Mouse (Mus musculus) C2C12 (cell line): ENCODE data around the gene Prss57. TPM values are rescaled to one million over a fixed set of nuclear protein-coding genes. Genes with fewer than 3 reads are reported as not detected.

Experiments used
- H3K27me3 ChIP-seq: one replicate; pipeline ENCODE4 v1.6.1; 2011; ENCODE audit not compliant: control insufficient read depth, insufficient read depth, insufficient read length
- H3K36me3 ChIP-seq: one replicate; pipeline ENCODE4 v1.6.1; 2011; ENCODE audit not compliant: control insufficient read depth, insufficient read depth
- H3K4me3 ChIP-seq: one replicate; pipeline ENCODE4 v1.5.1; 2011; ENCODE audit warnings: mild to moderate bottlenecking, control low read depth; ENCODE audit not compliant: poor library complexity, insufficient read depth, severe bottlenecking
- H3K79me2 ChIP-seq: one replicate; pipeline ENCODE4 v1.6.1; 2011; ENCODE audit not compliant: control insufficient read depth, insufficient read depth
- H3K79me3 ChIP-seq: one replicate; pipeline ENCODE4 v1.6.1; 2011; ENCODE audit warnings: low read depth, control low read depth
- H3ac ChIP-seq: one replicate; pipeline ENCODE3; 2011; ENCODE audit warnings: low read depth; ENCODE audit not compliant: control insufficient read depth, insufficient read length
- CEBPB ChIP-seq: IDR thresholded peaks from one replicate; pipeline ENCODE4 v1.6.1; 2011; ENCODE audit warnings: low read depth, mild to moderate bottlenecking, control low read depth, moderate library complexity
- CTCF ChIP-seq: IDR thresholded peaks from one replicate; pipeline ENCODE4 v1.5.1; 2011; ENCODE audit not compliant: control insufficient read depth, insufficient read depth, insufficient read length
- FOSL1 ChIP-seq: IDR thresholded peaks from one replicate; pipeline ENCODE4 v1.8.0; 2011; ENCODE audit warnings: mild to moderate bottlenecking, low read length; ENCODE audit not compliant: poor library complexity, insufficient read depth, severe bottlenecking
- MAX ChIP-seq: IDR thresholded peaks from one replicate; pipeline ENCODE4 v1.6.1; 2011; ENCODE audit warnings: mild to moderate bottlenecking, control low read depth
- MYOD1 ChIP-seq: IDR thresholded peaks from one replicate; pipeline ENCODE4 v1.6.1; 2011; ENCODE audit warnings: low read depth; ENCODE audit not compliant: control insufficient read depth, insufficient read length
- MYOG ChIP-seq: IDR thresholded peaks from one replicate; pipeline ENCODE4 v1.6.1; 2011; ENCODE audit not compliant: control insufficient read depth, insufficient read length; ENCODE audit errors: extremely low read depth
- USF1 ChIP-seq: IDR thresholded peaks from one replicate; pipeline ENCODE4 v1.6.1; 2011; ENCODE audit warnings: low read depth, mild to moderate bottlenecking, control low read depth, moderate library complexity
- polyA plus RNA-seq: library from polyadenylated mRNA; unstranded; fragments of >200 nt; fragmentation: generic; extraction: Trizol; gene quantifications from one replicate; pipeline ENCODE4 v1.2.1, GENCODE M21; 2012; ENCODE audit warnings: missing spikeins

Gene Prss57
- polyA plus RNA-seq, 1 experiment = not detected

DNA sequence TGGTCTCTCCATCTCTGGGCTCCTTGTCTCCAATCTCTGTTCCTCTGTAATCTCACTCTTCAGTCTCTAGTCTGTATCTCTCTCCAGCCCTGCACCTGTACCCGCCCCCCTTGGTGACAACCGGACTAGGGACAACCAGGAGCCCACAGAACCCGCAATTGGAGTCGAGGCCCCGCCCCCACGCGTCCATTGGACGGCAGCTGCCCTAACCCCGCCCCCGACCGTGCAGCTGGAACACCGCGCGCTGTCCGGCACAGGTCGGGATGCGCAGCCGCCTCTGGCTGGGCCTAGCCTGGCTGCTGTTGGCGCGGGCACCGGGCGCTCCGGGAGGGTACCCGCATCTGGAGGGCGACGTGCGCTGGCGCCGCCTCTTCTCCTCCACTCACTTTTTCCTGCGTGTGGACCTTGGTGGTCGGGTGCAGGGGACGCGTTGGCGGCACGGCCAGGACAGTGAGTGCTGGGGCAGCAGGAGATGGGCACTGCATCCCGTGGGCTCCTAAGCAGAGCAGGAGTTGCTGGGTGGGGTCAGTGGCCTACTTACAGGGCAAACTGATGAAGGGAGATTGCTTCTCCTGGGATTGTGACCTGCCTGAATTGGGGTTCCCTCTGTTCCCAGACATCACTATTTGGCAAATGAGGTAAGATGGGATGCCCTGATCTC is 35.8 kb downstream of the Prss57 start, which contains the start of gene Fgf22:
TSS of gene Fgf22 (plus strand) at position 221 of the 661 bp plus-strand sequence.
- no peak within 1 kb of the TSS for H3ac ChIP-seq
- no peaks in the 10 kb centered on the region for H3K27me3 ChIP-seq
- H3K79me3 ChIP-seq = no peaks in the 10 kb centered on the region
- TF ChIP-seq FOSL1 (no peak), CEBPB (no peak), MYOG (no peak), USF1 (no peak), MYOD1 (no peak), MAX (no peak), CTCF (no peak)
- peaks cover 37% of the 10 kb centered on the region for H3K36me3 ChIP-seq
- H3K4me3 ChIP-seq = no peak within 1 kb of the TSS
- no peaks in the 10 kb centered on the region for H3K79me2 ChIP-seq

DNA sequence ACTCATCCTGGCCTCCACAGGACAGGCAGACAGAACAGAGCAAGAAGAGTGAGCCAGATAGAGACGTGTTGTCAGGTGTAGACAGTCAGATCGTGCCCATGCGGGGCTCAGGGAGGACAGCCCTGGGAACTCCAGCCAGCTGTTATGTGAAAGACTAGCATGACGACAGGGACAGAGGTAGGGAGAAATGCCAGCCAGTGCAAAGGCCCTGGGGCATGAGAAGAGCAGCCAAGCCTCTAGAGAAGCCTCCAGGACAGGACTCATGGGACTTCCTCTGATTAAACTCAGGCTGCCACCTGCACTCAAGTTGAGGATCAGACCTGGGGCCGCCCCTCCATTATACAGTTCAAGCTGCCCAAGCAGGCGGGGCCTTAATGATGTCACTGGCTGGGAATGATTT is 42.3 kb downstream of the Prss57 start:
- TF ChIP-seq MYOG = no peak
- no peak for TF ChIP-seq CTCF
- no peak for TF ChIP-seq USF1
- no peak for TF ChIP-seq MYOD1
- TF ChIP-seq CEBPB = no peak
- no peak for TF ChIP-seq MAX
- TF ChIP-seq FOSL1 = no peak
- no peaks in the 10 kb centered on the region for H3K27me3 ChIP-seq

DNA sequence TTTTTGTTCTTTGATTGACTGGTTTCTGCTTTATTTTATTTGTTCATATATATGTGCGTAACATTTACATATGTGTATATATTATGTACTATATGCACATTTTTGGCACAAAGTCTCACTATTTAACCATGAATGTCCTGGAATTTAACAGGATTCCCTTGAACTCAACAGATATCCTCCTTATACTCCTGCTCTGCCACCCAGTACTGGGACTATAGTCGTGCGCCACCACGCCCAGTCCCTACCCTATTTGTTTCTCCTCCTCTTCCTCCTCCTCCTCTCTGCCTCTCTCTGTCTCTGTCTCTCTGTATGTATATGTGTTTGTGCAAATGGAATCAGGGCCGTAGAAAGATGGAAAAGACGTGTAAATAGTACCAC is 44.0 kb downstream of the Prss57 start:
- Histone ChIP-seq H3K36me3 (peaks cover 21% of the 10 kb centered on the region), H3K79me3 (peaks cover 7% of the 10 kb centered on the region), H3K27me3 (no peaks in the 10 kb centered on the region), H3K4me3 (no peak overlapping the region), H3K79me2 (peaks cover 14% of the 10 kb centered on the region), H3ac (no peak overlapping the region)
- TF ChIP-seq FOSL1 (no peak), MYOD1 (no peak), USF1 (no peak), MYOG (no peak), CEBPB (no peak), MAX (no peak), CTCF (no peak)

More for the DNA sequence above, 42.3 kb downstream of the Prss57 start:
- Histone ChIP-seq H3K79me2 (peaks cover 14% of the 10 kb centered on the region), H3K79me3 (peaks cover 7% of the 10 kb centered on the region), H3K4me3 (no peak overlapping the region), H3K36me3 (peaks cover 10% of the 10 kb centered on the region), H3ac (no peak overlapping the region)

- Histone ChIP-seq H3K79me3 (peaks cover 7% of the 10 kb centered on the region), H3ac (peak within 1 kb of the TSS; percentile 79), H3K27me3 (no peaks in the 10 kb centered on the region), H3K36me3 (peaks cover 27% of the 10 kb centered on the region), H3K4me3 (peak within 1 kb of the TSS; percentile 43), H3K79me2 (peaks cover 14% of the 10 kb centered on the region)
- TF ChIP-seq CTCF = no peak
- peak; percentile 61 for TF ChIP-seq MAX
- no peak for TF ChIP-seq CEBPB
- TF ChIP-seq USF1 = no peak
These were observed 44.6 kb downstream of the Prss57 start, which contains the start of gene Polrmt for GRCm38 (mm10) chr10:79745898-79746773. Gene Polrmt (minus strand): TSS chr10:79746581.

- TF ChIP-seq MYOG (no peak), MAX (no peak), CTCF (no peak), USF1 (no peak)
- peaks cover 14% of the 10 kb centered on the region for H3K79me2 ChIP-seq
- peaks cover 7% of the 10 kb centered on the region for H3K79me3 ChIP-seq
- H3K27me3 ChIP-seq = no peaks in the 10 kb centered on the region
- peak overlapping the region; percentile 43 for H3K4me3 ChIP-seq
- peaks cover 34% of the 10 kb centered on the region for H3K36me3 ChIP-seq
- H3ac ChIP-seq = no peak overlapping the region
These were observed 45.4 kb downstream of the Prss57 start for GRCm38 (mm10) chr10:79745411-79745810.
